Mouse (Mus musculus): ENCODE results near the gene Tcl1b3. TPM values are rescaled to one million over a fixed set of nuclear protein-coding genes. Genes with fewer than 3 reads are reported as not detected.

The Tcl1b3 gene
- polyA plus RNA-seq, 1 experiment from 2014 or later, result not detected

- Histone ChIP-seq H3K9ac (ENCODE audit: low read length) (no peak overlapping the region), H3K4me2 (replicated peaks; ENCODE audit: low read depth) (no peak overlapping the region), H3K27ac (replicated peaks) (no peak overlapping the region), H3K4me1 (replicated peaks; ENCODE audit: control insufficient read depth, insufficient read depth) (no peaks in the 10 kb centered on the region), H3K9me3 (ENCODE audit: control insufficient read depth, low read length) (no peaks in the 10 kb centered on the region), H3K27me3 (ENCODE audit: control insufficient read depth, insufficient read depth, low read length) (no peaks in the 10 kb centered on the region), H3K4me3 (ENCODE audit: low read depth, low read length) (no peak overlapping the region), H3K36me3 (ENCODE audit: control insufficient read depth, insufficient read depth, low read length) (no peaks in the 10 kb centered on the region)
- DNase-seq (ENCODE audit: low spot score), result no peak
- 75% methylated on average over 7 of the region's 7 CpGs for WGBS
- ATAC-seq (ENCODE audit: low FRiP score, low TSS enrichment), result no peak
- TF ChIP-seq CTCF (IDR thresholded peaks at IDR 0.05; ENCODE audit: low read depth) (no peak), EP300 (optimal IDR thresholded peaks at IDR 0.05) (no peak)
Measured at GRCm38 (mm10) chr12:105217101-105217760, 26.4 kb downstream of the Tcl1b3 start.

DNA sequence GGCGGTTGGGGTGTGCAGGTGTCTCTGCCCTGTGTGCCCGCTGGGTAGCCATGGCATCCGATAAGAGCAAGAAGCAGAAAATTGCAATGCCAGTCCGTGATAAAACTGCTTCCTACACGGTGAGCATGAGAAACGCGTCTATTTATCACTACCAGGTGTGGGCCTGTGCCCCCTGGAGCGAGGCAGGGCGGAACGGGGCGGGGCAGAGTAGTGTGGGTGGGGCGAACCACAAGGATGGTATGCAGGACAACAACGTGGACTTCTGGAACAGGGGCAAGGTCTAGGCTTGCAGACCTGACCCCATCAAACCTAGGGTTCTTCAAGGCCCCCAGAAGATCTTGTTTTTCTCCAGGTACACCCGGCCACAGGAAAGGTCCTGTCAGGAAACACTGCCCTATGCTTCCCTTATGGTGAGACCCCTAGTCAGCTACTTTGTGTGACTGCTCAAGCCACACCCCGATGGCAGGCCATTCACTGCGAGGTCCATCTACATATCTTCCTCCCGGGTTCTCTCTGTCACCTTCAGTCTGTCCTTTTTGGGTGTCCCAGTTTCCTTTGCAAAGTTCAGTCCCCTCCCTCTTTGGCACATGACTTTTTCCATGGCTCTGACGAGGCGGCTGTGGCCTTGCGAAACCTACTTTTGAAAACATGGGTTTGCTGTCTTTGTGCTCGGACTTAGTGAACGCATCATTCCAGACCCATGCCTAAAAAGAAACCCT is 31.9 kb downstream of the Tcl1b3 start, which contains the start of gene Tcl1:
TSS of gene Tcl1 (minus strand) at position 193 of the 719 bp plus-strand sequence.
- Histone ChIP-seq H3K27ac (replicated peaks) (no peak within 1 kb of the TSS), H3K9me3 (ENCODE audit: control insufficient read depth, low read length) (no peaks in the 10 kb centered on the region), H3K4me3 (ENCODE audit: low read depth, low read length) (no peak within 1 kb of the TSS), H3K36me3 (ENCODE audit: control insufficient read depth, insufficient read depth, low read length) (no peaks in the 10 kb centered on the region), H3K4me2 (replicated peaks; ENCODE audit: low read depth) (no peak within 1 kb of the TSS), H3K4me1 (replicated peaks; ENCODE audit: control insufficient read depth, insufficient read depth) (no peaks in the 10 kb centered on the region), H3K27me3 (ENCODE audit: control insufficient read depth, insufficient read depth, low read length) (no peaks in the 10 kb centered on the region), H3K9ac (ENCODE audit: low read length) (no peak within 1 kb of the TSS)
- TF ChIP-seq EP300 (optimal IDR thresholded peaks at IDR 0.05) (no peak), CTCF (IDR thresholded peaks at IDR 0.05; ENCODE audit: low read depth) (no peak)
- 86% methylated on average over 22 of the region's 22 CpGs for WGBS
- ATAC-seq (ENCODE audit: low FRiP score, low TSS enrichment), result no peak
- DNase-seq (ENCODE audit: low spot score), result no peak

GRCm38 (mm10) chr12:105224621-105225320 is 33.9 kb downstream of the Tcl1b3 start:
- 55% methylated on average over 16 of the region's 16 CpGs for WGBS
- no peaks in the 10 kb centered on the region for H3K27me3 ChIP-seq (ENCODE audit: control insufficient read depth, insufficient read depth, low read length)
- no peaks in the 10 kb centered on the region for H3K4me1 ChIP-seq (replicated peaks; ENCODE audit: control insufficient read depth, insufficient read depth)
- no peaks in the 10 kb centered on the region for H3K36me3 ChIP-seq (ENCODE audit: control insufficient read depth, insufficient read depth, low read length)
- DNase-seq (ENCODE audit: low spot score) (no peak), ATAC-seq (ENCODE audit: low FRiP score, low TSS enrichment) (no peak)
- H3K27ac ChIP-seq (replicated peaks), result no peak overlapping the region
- no peaks in the 10 kb centered on the region for H3K9me3 ChIP-seq (ENCODE audit: control insufficient read depth, low read length)
- H3K9ac ChIP-seq (ENCODE audit: low read length), result no peak overlapping the region
- TF ChIP-seq CTCF (IDR thresholded peaks at IDR 0.05; ENCODE audit: low read depth) (no peak), EP300 (optimal IDR thresholded peaks at IDR 0.05) (no peak)
- no peak overlapping the region for H3K4me2 ChIP-seq (replicated peaks; ENCODE audit: low read depth)
- H3K4me3 ChIP-seq (ENCODE audit: low read depth, low read length), result no peak overlapping the region

DNA sequence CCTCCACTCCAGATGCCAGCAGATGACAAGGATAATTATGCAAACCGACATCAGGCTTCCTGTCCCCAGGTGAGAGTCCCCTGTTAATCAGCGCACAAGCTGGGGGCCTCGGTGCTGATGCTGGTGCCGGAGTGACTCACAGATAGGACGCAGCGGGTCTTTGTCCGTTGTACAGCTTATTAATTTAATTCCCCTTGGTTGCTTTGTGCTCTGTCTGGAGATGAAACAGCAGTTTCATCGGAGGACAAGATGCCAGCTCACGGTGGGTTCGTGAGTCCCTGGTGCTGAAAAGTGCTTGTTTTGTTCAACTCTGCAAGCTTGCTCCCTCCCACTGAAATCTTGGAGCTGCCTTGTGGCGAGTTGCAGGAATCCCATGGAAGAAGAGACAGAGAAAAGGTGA is 43.5 kb downstream of the Tcl1b3 start:
- WGBS, result 69% methylated on average over 11 of the region's 11 CpGs
- Histone ChIP-seq H3K27ac (replicated peaks) (no peak overlapping the region), H3K9ac (ENCODE audit: low read length) (no peak overlapping the region), H3K27me3 (ENCODE audit: control insufficient read depth, insufficient read depth, low read length) (no peaks in the 10 kb centered on the region), H3K36me3 (ENCODE audit: control insufficient read depth, insufficient read depth, low read length) (no peaks in the 10 kb centered on the region), H3K4me2 (replicated peaks; ENCODE audit: low read depth) (no peak overlapping the region), H3K4me1 (replicated peaks; ENCODE audit: control insufficient read depth, insufficient read depth) (no peaks in the 10 kb centered on the region), H3K9me3 (ENCODE audit: control insufficient read depth, low read length) (no peaks in the 10 kb centered on the region), H3K4me3 (ENCODE audit: low read depth, low read length) (no peak overlapping the region)
- ATAC-seq (ENCODE audit: low FRiP score, low TSS enrichment), result no peak
- DNase-seq (ENCODE audit: low spot score), result no peak
- TF ChIP-seq EP300 (optimal IDR thresholded peaks at IDR 0.05), result no peak
- TF ChIP-seq CTCF (IDR thresholded peaks at IDR 0.05; ENCODE audit: low read depth), result no peak

DNA sequence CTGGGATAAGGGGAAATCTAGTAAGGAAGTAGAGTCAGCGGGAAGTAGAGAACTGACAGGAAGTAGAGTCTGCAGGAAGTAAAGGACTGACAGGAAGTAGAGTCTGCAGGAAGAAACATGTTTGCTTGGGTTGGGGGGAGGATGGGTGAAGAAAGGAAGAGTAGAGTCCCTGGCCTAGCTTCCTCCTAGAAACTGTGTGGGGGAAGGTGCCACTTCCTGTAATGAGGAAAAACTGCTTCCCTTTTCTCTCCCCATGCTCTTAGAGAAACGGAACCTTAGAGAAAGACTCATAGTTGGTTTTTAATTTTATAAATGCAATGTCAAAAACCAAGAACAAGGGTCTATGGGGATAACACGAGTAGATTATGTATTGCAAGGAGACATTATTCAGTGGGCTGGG is 44.2 kb downstream of the Tcl1b3 start:
- DNase-seq (ENCODE audit: low spot score) (no peak), ATAC-seq (ENCODE audit: low FRiP score, low TSS enrichment) (no peak)
- H3K27me3 ChIP-seq (ENCODE audit: control insufficient read depth, insufficient read depth, low read length), result no peaks in the 10 kb centered on the region
- no peak overlapping the region for H3K27ac ChIP-seq (replicated peaks)
- no peaks in the 10 kb centered on the region for H3K9me3 ChIP-seq (ENCODE audit: control insufficient read depth, low read length)
- 73% methylated on average over 3 of the region's 3 CpGs for WGBS
- H3K4me2 ChIP-seq (replicated peaks; ENCODE audit: low read depth), result no peak overlapping the region
- H3K36me3 ChIP-seq (ENCODE audit: control insufficient read depth, insufficient read depth, low read length), result no peaks in the 10 kb centered on the region
- H3K9ac ChIP-seq (ENCODE audit: low read length), result no peak overlapping the region
- no peaks in the 10 kb centered on the region for H3K4me1 ChIP-seq (replicated peaks; ENCODE audit: control insufficient read depth, insufficient read depth)
- TF ChIP-seq CTCF (IDR thresholded peaks at IDR 0.05; ENCODE audit: low read depth), result no peak
- TF ChIP-seq EP300 (optimal IDR thresholded peaks at IDR 0.05), result no peak
- no peak overlapping the region for H3K4me3 ChIP-seq (ENCODE audit: low read depth, low read length)

Data from stomach, postnatal 0 days (tissue).